In the genomic region with DNA sequence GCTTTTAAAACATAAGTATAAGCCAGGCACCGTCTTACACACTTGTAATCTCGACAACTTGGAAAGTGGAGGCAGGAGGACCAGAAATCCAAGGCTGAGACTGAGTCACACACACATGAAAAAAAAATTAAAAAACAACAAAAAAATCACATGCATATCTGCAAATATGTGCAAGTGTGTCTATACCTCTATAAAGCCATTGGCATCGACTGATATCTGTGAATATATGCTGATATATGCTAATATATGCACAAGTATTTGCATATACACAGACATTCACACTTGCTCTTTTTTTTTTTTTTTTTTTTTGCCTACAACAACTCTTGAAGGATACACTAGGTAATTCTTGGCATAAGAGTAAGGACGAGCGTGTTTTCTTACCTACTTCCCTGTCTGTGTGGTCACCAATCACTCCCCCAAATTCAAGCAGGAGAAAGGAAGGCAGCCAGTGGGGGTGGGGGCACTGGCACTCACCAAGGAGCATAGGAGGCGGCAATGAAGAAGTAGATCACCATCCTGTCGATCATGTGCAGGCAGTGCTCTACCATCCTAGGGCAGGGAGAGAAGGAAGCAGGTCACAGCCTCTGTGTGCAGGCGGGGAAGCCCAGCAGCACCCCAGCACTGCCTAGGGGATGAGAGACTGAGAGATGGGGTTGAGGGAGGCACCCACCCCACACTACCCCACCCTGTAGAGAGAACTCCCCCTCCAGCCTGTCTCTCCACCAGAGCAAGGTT, we compare ENCODE assay signal across 31 mouse cellular contexts. TPM values are rescaled to one million over a fixed set of nuclear protein-coding genes. Genes with fewer than 3 reads are reported as not detected.
DNase-seq lines count a peak whose midpoint lies in the region; ATAC-seq and TF ChIP-seq lines count a peak whose summit lies in the region.
"Had no signal": no experiment of that assay in that cellular context is flagged by ENCODE, and none has a peak within 500 bp of the region (broad histone marks: within the 10 kb centered on the region; RNA-seq: fewer than 3 reads in every experiment).

No protein-coding gene starts in this region.

- no peak for TF ChIP-seq POLR2A in brain, embryonic 14.5 days (IDR thresholded peaks at IDR 0.05; ENCODE audit: borderline replicate concordance, extremely low read depth, insufficient read depth, insufficient read length, poor library complexity, severe bottlenecking)

- H3K4me1 ChIP-seq in forebrain, embryonic 13.5 days: peaks cover 9% of the 10 kb centered on the region
- H3K4me1 ChIP-seq in forebrain, embryonic 10.5 days: no peaks in the 10 kb centered on the region
- H3K4me1 ChIP-seq in megakaryocyte, embryonic 14.5 days: no peaks in the 10 kb centered on the region
- peaks cover 12% of the 10 kb centered on the region for H3K4me1 ChIP-seq in forebrain, embryonic 16.5 days (replicated peaks; ENCODE audit: control insufficient read depth, insufficient read depth, low read length)
- H3K4me1 ChIP-seq: embryonic facial prominence, embryonic 12.5 days; embryonic facial prominence, embryonic 15.5 days; heart, embryonic 10.5 days; heart, embryonic 13.5 days; intestine, embryonic 15.5 days had no signal

- H3K27me3 ChIP-seq in forebrain, embryonic 13.5 days: no peaks in the 10 kb centered on the region
- no peaks in the 10 kb centered on the region for H3K27me3 ChIP-seq in forebrain, embryonic 10.5 days (ENCODE audit: poor library complexity, severe bottlenecking)
- H3K27me3 ChIP-seq in megakaryocyte, embryonic 14.5 days (replicated peaks): peaks cover 7% of the 10 kb centered on the region
- no peaks in the 10 kb centered on the region for H3K27me3 ChIP-seq in forebrain, embryonic 16.5 days (replicated peaks; ENCODE audit: control insufficient read depth, insufficient read depth, low read length)
- H3K27me3 ChIP-seq: embryonic facial prominence, embryonic 12.5 days; embryonic facial prominence, embryonic 15.5 days; heart, embryonic 13.5 days; intestine, embryonic 15.5 days had no signal

- intact Hi-C loops in left cerebral cortex, adult 2 months (cut with DNase I): loop anchor here (5.0 kb wide), 1 partner anchor 143 kb away; no protein-coding TSS in a partner anchor

- peak overlapping the region; percentile 78 for H3K27ac ChIP-seq in forebrain, embryonic 13.5 days
- H3K27ac ChIP-seq in forebrain, embryonic 10.5 days: no peak overlapping the region
- peak overlapping the region; percentile 66 for H3K27ac ChIP-seq in forebrain, embryonic 16.5 days (ENCODE audit: low read length)
- H3K27ac ChIP-seq in left cerebral cortex, adult 2 months: no peak overlapping the region
- H3K27ac ChIP-seq: embryonic facial prominence, embryonic 12.5 days; embryonic facial prominence, embryonic 15.5 days; heart, adult 2 months; heart, embryonic 10.5 days; heart, embryonic 13.5 days; intestine, embryonic 15.5 days had no signal

- no peak for TF ChIP-seq CTCF in brain, embryonic 14.5 days (IDR thresholded peaks at IDR 0.05; ENCODE audit: borderline replicate concordance, extremely low read depth, insufficient read depth, insufficient read length)
- TF ChIP-seq CTCF in left cerebral cortex, adult 2 months (IDR thresholded peaks at IDR 0.05): no peak

- no peak for DNase-seq in forebrain, embryonic 10.5 days (ENCODE audit: extremely low spot score, low spot score)
- DNase-seq in brain, embryonic 14.5 days (ENCODE audit: low read depth): peak; percentile 35
- DNase-seq in left cerebral cortex, adult 2 months (ENCODE audit: extremely low spot score in 1 of 2, low spot score in 2 of 2): no peak
- no peak for DNase-seq in cerebellum, adult 9-10 months
- DNase-seq: adrenal gland, adult 8-10 months; adrenal gland, postnatal 25 days; cerebellum, adult 18-20 months; cerebellum, adult 9-11 months; cerebellum, postnatal 25 days; gastrocnemius, postnatal 10 days; gastrocnemius, postnatal 36 days; heart, adult 2 months; heart, postnatal 14 days; heart, postnatal 4 days; kidney, adult 11 months; kidney, adult 8-10 months had no signal

- H3K4me3 ChIP-seq in forebrain, embryonic 13.5 days: no peak overlapping the region
- no peak overlapping the region for H3K4me3 ChIP-seq in forebrain, embryonic 10.5 days
- H3K4me3 ChIP-seq in megakaryocyte, embryonic 14.5 days (replicated peaks): peak overlapping the region; percentile 44
- H3K4me3 ChIP-seq in forebrain, embryonic 16.5 days (replicated peaks; ENCODE audit: low read length): no peak overlapping the region
- H3K4me3 ChIP-seq in left cerebral cortex, adult 2 months: no peak overlapping the region
- H3K4me3 ChIP-seq: embryonic facial prominence, embryonic 12.5 days; embryonic facial prominence, embryonic 15.5 days; heart, adult 2 months; heart, embryonic 10.5 days; heart, embryonic 13.5 days; intestine, embryonic 15.5 days had no signal

- no peaks in the 10 kb centered on the region for H3K9me3 ChIP-seq in forebrain, embryonic 13.5 days (replicated peaks)
- peaks cover 7% of the 10 kb centered on the region; the same call in 1 of the 2 replicates for H3K9me3 ChIP-seq in forebrain, embryonic 10.5 days
- peaks cover 34% of the 10 kb centered on the region for H3K9me3 ChIP-seq in megakaryocyte, embryonic 14.5 days
- peaks cover 5% of the 10 kb centered on the region; the same call in 1 of the 2 replicates for H3K9me3 ChIP-seq in forebrain, embryonic 16.5 days (ENCODE audit: control insufficient read depth, low read length)
- H3K9me3 ChIP-seq: embryonic facial prominence, embryonic 15.5 days; heart, embryonic 10.5 days; intestine, embryonic 15.5 days had no signal

- H3K9ac ChIP-seq in forebrain, embryonic 13.5 days: no peak overlapping the region
- H3K9ac ChIP-seq in forebrain, embryonic 16.5 days (replicated peaks; ENCODE audit: low read depth, low read length): no peak overlapping the region
- H3K9ac ChIP-seq: embryonic facial prominence, embryonic 12.5 days; embryonic facial prominence, embryonic 15.5 days; heart, embryonic 13.5 days; intestine, embryonic 15.5 days had no signal

- WGBS in forebrain, embryonic 13.5 days: 77% methylated on average over 8 of the region's 8 CpGs
- WGBS in forebrain, embryonic 10.5 days: 82% methylated on average over 8 of the region's 8 CpGs
- 54% methylated on average over 8 of the region's 8 CpGs for WGBS in forebrain, embryonic 16.5 days

- H3K4me2 ChIP-seq in forebrain, embryonic 13.5 days: no peak overlapping the region
- H3K4me2 ChIP-seq in forebrain, embryonic 16.5 days (ENCODE audit: low read length): no peak overlapping the region
- H3K4me2 ChIP-seq: embryonic facial prominence, embryonic 12.5 days; embryonic facial prominence, embryonic 15.5 days; heart, embryonic 13.5 days; intestine, embryonic 15.5 days had no signal

- ATAC-seq in forebrain, embryonic 13.5 days: peak; percentile 71; the same call in 1 of the 2 replicates
- ATAC-seq in megakaryocyte, adult 5-6 weeks (ENCODE audit: poor library complexity, severe bottlenecking): no peak
- ATAC-seq in forebrain, embryonic 16.5 days: peak; percentile 63
- ATAC-seq: activated CD4-positive, CD25-positive, alpha-beta regulatory T cell, adult 4 months; CD4-positive, CD25-positive, alpha-beta regulatory T cell, adult 4 months; hindbrain, embryonic 16.5 days; intestine, embryonic 15.5 days had no signal

- H3K36me3 ChIP-seq in forebrain, embryonic 13.5 days (ENCODE audit: poor library complexity, severe bottlenecking): peaks cover 32% of the 10 kb centered on the region
- H3K36me3 ChIP-seq in forebrain, embryonic 10.5 days (replicated peaks): no peaks in the 10 kb centered on the region
- H3K36me3 ChIP-seq in megakaryocyte, embryonic 14.5 days (replicated peaks; ENCODE audit: low read length): no peaks in the 10 kb centered on the region
- H3K36me3 ChIP-seq in forebrain, embryonic 16.5 days (ENCODE audit: control insufficient read depth, insufficient read depth): peaks cover 17% of the 10 kb centered on the region
- H3K36me3 ChIP-seq: embryonic facial prominence, embryonic 12.5 days; embryonic facial prominence, embryonic 15.5 days; heart, embryonic 10.5 days; heart, embryonic 13.5 days; intestine, embryonic 15.5 days had no signal

RNA-seq across cellular contexts. Expression of gene Radil, which starts 23.6 kb away (rescaled TPM):
- polyA plus RNA-seq in forebrain, embryonic 13.5 days (2015; fragmentation: Nextera tagmentation; extraction: Ambion mirVana): 4.5 and 5.4 TPM in 2 replicates
- 2.2 and 2.8 TPM in 2 replicates for polyA plus RNA-seq in forebrain, embryonic 10.5 days (2016; fragmentation: Nextera tagmentation; extraction: Ambion mirVana)
- 1.9 TPM in 1 of 2 replicates, not detected in the other for polyA plus RNA-seq in megakaryocyte, embryonic 14.5 days (2012; ENCODE audit: insufficient read depth, low replicate concordance)
- not detected in 2 replicates for total RNA-seq in megakaryocyte, adult 5-6 weeks (2015)
- total RNA-seq in megakaryocyte, adult 5-6 weeks (2017): not detected in 2 replicates
- 18.6 and 23.2 TPM in 2 replicates for polyA plus RNA-seq in brain, embryonic 14.5 days (2012; rRNA removed)
- 9.6 and 17.6 TPM in 2 replicates for polyA plus RNA-seq in forebrain, embryonic 16.5 days (2015; fragmentation: Nextera tagmentation; extraction: Ambion mirVana)
- 10 to 100 TPM; 19.5 to 20.4 TPM for total RNA-seq in left cerebral cortex, adult 2 months (2021)
- total RNA-seq: common myeloid progenitor, adult 5-6 weeks; granulocyte monocyte progenitor cell, adult 5-6 weeks had no signal
- polyA plus RNA-seq: activated CD4-positive, CD25-positive, alpha-beta regulatory T cell, adult 4 months; CD4-positive, CD25-positive, alpha-beta regulatory T cell, adult 4 months had no signal

RNA-seq across cellular contexts. Expression of gene Mmd2, which starts 34.1 kb away (rescaled TPM):
- 42.7 and 43.1 TPM in 2 replicates for polyA plus RNA-seq in forebrain, embryonic 13.5 days (2015; fragmentation: Nextera tagmentation; extraction: Ambion mirVana)
- polyA plus RNA-seq in forebrain, embryonic 10.5 days (2016; fragmentation: Nextera tagmentation; extraction: Ambion mirVana): 1.6 and 2.0 TPM in 2 replicates
- not detected in 2 replicates for polyA plus RNA-seq in megakaryocyte, embryonic 14.5 days (2012; ENCODE audit: insufficient read depth, low replicate concordance)
- total RNA-seq in megakaryocyte, adult 5-6 weeks (2015): not detected in 2 replicates
- total RNA-seq in megakaryocyte, adult 5-6 weeks (2017): not detected in 2 replicates
- polyA plus RNA-seq in brain, embryonic 14.5 days (2012; rRNA removed): 25.5 and 29.0 TPM in 2 replicates
- 77.4 and 91.5 TPM in 2 replicates for polyA plus RNA-seq in forebrain, embryonic 16.5 days (2015; fragmentation: Nextera tagmentation; extraction: Ambion mirVana)
- total RNA-seq in left cerebral cortex, adult 2 months (2021): 100 to 1,000 TPM; 103 to 104 TPM
- total RNA-seq: common myeloid progenitor, adult 5-6 weeks; gastrocnemius, postnatal 36 days; granulocyte monocyte progenitor cell, adult 5-6 weeks had no signal
- polyA plus RNA-seq: activated CD4-positive, CD25-positive, alpha-beta regulatory T cell, adult 4 months; C2C12; CD4-positive, CD25-positive, alpha-beta regulatory T cell, adult 4 months had no signal

RNA-seq across cellular contexts. Expression of gene Papolb, which starts 44.6 kb away (rescaled TPM):
- 0.06 and 0.12 TPM in 2 replicates for polyA plus RNA-seq in forebrain, embryonic 13.5 days (2015; fragmentation: Nextera tagmentation; extraction: Ambion mirVana)
- 0.06 and 0.21 TPM in 2 replicates for polyA plus RNA-seq in forebrain, embryonic 10.5 days (2016; fragmentation: Nextera tagmentation; extraction: Ambion mirVana)
- polyA plus RNA-seq in megakaryocyte, embryonic 14.5 days (2012; ENCODE audit: insufficient read depth, low replicate concordance): not detected in 2 replicates
- not detected in 2 replicates for total RNA-seq in megakaryocyte, adult 5-6 weeks (2015)
- total RNA-seq in megakaryocyte, adult 5-6 weeks (2017): not detected in 2 replicates
- polyA plus RNA-seq in brain, embryonic 14.5 days (2012; rRNA removed): 0.34 and 0.49 TPM in 2 replicates
- polyA plus RNA-seq in forebrain, embryonic 16.5 days (2015; fragmentation: Nextera tagmentation; extraction: Ambion mirVana): 0.20 and 0.27 TPM in 2 replicates
- under 1 TPM; 0.77 to 0.96 TPM for total RNA-seq in left cerebral cortex, adult 2 months (2021)
- total RNA-seq: common myeloid progenitor, adult 5-6 weeks; granulocyte monocyte progenitor cell, adult 5-6 weeks had no signal
- polyA plus RNA-seq: activated CD4-positive, CD25-positive, alpha-beta regulatory T cell, adult 4 months; CD4-positive, CD25-positive, alpha-beta regulatory T cell, adult 4 months had no signal

RNA-seq across cellular contexts. Expression of gene Wipi2, which starts 53.0 kb away (rescaled TPM):
- polyA plus RNA-seq in forebrain, embryonic 13.5 days (2015; fragmentation: Nextera tagmentation; extraction: Ambion mirVana): 48.3 and 49.1 TPM in 2 replicates
- 58.2 and 58.6 TPM in 2 replicates for polyA plus RNA-seq in forebrain, embryonic 10.5 days (2016; fragmentation: Nextera tagmentation; extraction: Ambion mirVana)
- 3.2 and 4.7 TPM in 2 replicates for polyA plus RNA-seq in megakaryocyte, embryonic 14.5 days (2012; ENCODE audit: insufficient read depth, low replicate concordance)
- 15.0 and 16.9 TPM in 2 replicates for total RNA-seq in megakaryocyte, adult 5-6 weeks (2015)
- total RNA-seq in megakaryocyte, adult 5-6 weeks (2017): 20.5 and 26.6 TPM in 2 replicates
- 51.5 and 51.7 TPM in 2 replicates for polyA plus RNA-seq in brain, embryonic 14.5 days (2012; rRNA removed)
- 50.2 and 53.3 TPM in 2 replicates for polyA plus RNA-seq in forebrain, embryonic 16.5 days (2015; fragmentation: Nextera tagmentation; extraction: Ambion mirVana)
- 100 to 1,000 TPM in 1 of 2 experiments, 10 to 100 TPM in 1; 99.7 to 102 TPM for total RNA-seq in left cerebral cortex, adult 2 months (2021)

Comparison
In these comparisons a context has a peak if more than half of its experiments do, and no peak if none do; other contexts are left out.
1. H3K27ac ChIP-seq: peak in forebrain, embryonic 13.5 days (single experiment) and forebrain, embryonic 16.5 days (single experiment); none in forebrain, embryonic 10.5 days (single experiment) and left cerebral cortex, adult 2 months (single experiment).